Mouse (Mus musculus) adrenal gland, postnatal 14 days (tissue): ENCODE results near the gene Cntn4. TPM values are rescaled to one million over a fixed set of nuclear protein-coding genes. Genes with fewer than 3 reads are reported as not detected.

Source experiments
- DNase-seq: peaks from one replicate; pipeline ENCODE4 v3.0.0; 2021; ENCODE audit warnings: mixed read lengths
- total RNA-seq: library from RNA; stranded (reverse); gene quantifications from 2 replicates; pipeline ENCODE4 v1.2.3, GENCODE M21; 2021

The Cntn4 gene
- total RNA-seq, 1 experiment from 2014 or later, result 3.7 TPM

GRCm38 (mm10) chr6:106663780-106664651, 986.6 kb downstream of the Cntn4 start:
- DNase-seq, result peak; percentile 71

GRCm38 (mm10) chr6:106675581-106675980, 998.1 kb downstream of the Cntn4 start:
- no peak for DNase-seq

- no peak for DNase-seq
Measured at GRCm38 (mm10) chr6:106701931-106702330, 1024.5 kb downstream of the Cntn4 start.

- no peak for DNase-seq
Measured at GRCm38 (mm10) chr6:106705506-106706035, 1028.1 kb downstream of the Cntn4 start.

- DNase-seq, result no peak
Measured at GRCm38 (mm10) chr6:106725642-106726041, 1048.2 kb downstream of the Cntn4 start.

- DNase-seq, result no peak
Measured at GRCm38 (mm10) chr6:106726078-106726477, 1048.6 kb downstream of the Cntn4 start.

GRCm38 (mm10) chr6:106727703-106728102, 1050.2 kb downstream of the Cntn4 start:
- DNase-seq, result no peak

GRCm38 (mm10) chr6:106729682-106730314, 1052.3 kb downstream of the Cntn4 start:
- no peak for DNase-seq

GRCm38 (mm10) chr6:106732563-106732962, 1055.1 kb downstream of the Cntn4 start:
- no peak for DNase-seq

- DNase-seq, result no peak
Measured at GRCm38 (mm10) chr6:106738229-106738628, 1060.8 kb downstream of the Cntn4 start.

- DNase-seq, result no peak
Measured at GRCm38 (mm10) chr6:106740244-106740825, 1062.9 kb downstream of the Cntn4 start.

GRCm38 (mm10) chr6:106743556-106744233, 1066.2 kb downstream of the Cntn4 start:
- no peak for DNase-seq

GRCm38 (mm10) chr6:106745673-106746394, 1068.4 kb downstream of the Cntn4 start:
- no peak for DNase-seq

- DNase-seq, result no peak
Measured at GRCm38 (mm10) chr6:106747251-106747650, 1069.8 kb downstream of the Cntn4 start.

GRCm38 (mm10) chr6:106747804-106748203, 1070.3 kb downstream of the Cntn4 start:
- DNase-seq, result no peak
